Mouse (Mus musculus) CD4-positive naive resting alpha-beta T cell, adult 57 days (primary cell): Measurements from ENCODE around the gene Tnfsf11. TPM values are rescaled to one million over a fixed set of nuclear protein-coding genes. Genes with fewer than 3 reads are reported as not detected.

Experiments
- total RNA-seq: library from RNA; stranded (reverse); gene quantifications from one replicate; pipeline ENCODE4 v1.2.4, GENCODE M21; 2023

Gene Tnfsf11
- total RNA-seq: 7.4 TPM

DNA sequence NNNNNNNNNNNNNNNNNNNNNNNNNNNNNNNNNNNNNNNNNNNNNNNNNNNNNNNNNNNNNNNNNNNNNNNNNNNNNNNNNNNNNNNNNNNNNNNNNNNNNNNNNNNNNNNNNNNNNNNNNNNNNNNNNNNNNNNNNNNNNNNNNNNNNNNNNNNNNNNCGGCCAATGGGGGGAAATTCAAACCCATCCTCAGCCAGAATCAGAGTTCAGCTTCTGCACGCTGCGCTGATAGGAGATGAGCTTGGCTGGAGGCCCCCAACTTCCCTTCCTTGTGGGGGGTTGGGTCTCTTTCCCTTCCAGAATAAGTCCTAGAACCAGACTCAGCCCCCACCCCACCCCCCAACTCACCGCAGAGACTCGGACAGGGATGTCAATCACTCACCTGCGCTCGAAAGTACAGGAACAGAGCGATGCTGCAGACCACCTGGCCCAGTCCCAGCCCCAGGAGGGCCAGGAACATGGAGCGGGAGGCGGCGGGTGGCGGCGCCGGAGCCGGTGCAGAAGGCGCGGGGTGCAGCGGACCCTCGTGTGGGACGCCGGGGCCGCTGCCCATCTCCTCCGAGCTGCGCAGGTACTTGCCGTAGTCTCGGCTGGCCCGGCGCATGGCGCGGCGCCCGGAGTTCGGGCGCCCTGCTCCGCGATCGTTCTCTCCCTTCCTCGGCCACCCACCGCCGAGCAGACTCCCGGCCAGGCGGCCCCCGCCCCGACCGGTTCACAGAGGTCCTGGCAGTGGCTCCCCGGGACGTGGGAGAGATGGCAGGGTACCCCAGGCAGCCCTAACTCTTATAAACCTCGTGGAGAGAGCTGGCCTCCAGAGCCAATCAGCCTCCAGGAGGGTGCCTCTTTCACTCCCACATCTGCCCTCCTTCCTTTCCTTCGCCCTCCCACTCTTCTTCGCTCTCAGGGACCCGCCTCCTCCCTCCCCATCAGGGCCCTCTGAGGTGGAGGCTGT is at the start of gene Tnfsf11:
Gene Tnfsf11 (minus strand): TSS at position 758 of the 952 bp plus-strand sequence.

Other genes with a start within 250 kb of the Tnfsf11 start
- not detected for gene Fam216b, start 219.0 kb downstream of the Tnfsf11 start, total RNA-seq
- gene Akap11, start 228.8 kb upstream of the Tnfsf11 start, total RNA-seq: 43.6 TPM